Mouse (Mus musculus) E14TG2a.4 (cell line): ENCODE results near the gene Pparg.

ENCODE experiments used
- CTCF ChIP-seq: conservative IDR thresholded peaks from 2 replicates; pipeline ENCODE4 v1.5.1; 2014; ENCODE audit warnings: low read length
- NANOG ChIP-seq: IDR thresholded peaks from 2 replicates; pipeline ENCODE4 v1.6.1; 2014; ENCODE audit warnings: borderline replicate concordance, low read length, mixed read lengths
- POU5F1 ChIP-seq: IDR thresholded peaks from 2 replicates; pipeline ENCODE4 v1.6.1; 2014; ENCODE audit warnings: low read length, borderline replicate concordance

DNA sequence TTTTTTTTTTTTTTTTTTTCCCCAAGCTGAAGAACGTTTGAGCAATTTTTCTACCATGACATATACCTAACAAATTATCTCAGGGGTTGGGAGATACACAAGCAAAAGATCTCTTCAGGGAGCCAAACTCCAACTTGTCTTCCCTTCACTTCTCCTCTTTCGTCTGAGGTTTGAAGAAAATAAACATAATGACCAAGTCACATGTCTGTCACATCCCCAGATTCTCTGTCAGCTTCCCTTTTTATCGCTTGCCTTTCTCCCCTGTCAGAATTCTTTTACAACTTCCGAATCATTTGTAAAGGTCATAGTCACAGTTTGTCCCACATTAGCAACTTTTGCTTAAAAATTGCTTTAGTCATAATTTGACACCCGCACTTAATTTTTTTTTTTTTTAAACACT is 17.2 kb upstream of the Pparg start:
- TF ChIP-seq CTCF (no peak), NANOG (no peak), POU5F1 (no peak)
